Mouse (Mus musculus) retina, postnatal 7 days (tissue): ENCODE measurements around the gene Foxa2.

ENCODE experiments used
- DNase-seq: peaks from one replicate; pipeline ENCODE4 v3.0.0-alpha.2; 2012; ENCODE audit warnings: low read depth, low spot score

The Foxa2 gene

GRCm38 (mm10) chr2:148004554-148005521 is 41.9 kb downstream of the Foxa2 start:
- no peak for DNase-seq

- DNase-seq, result no peak
These were observed 43.3 kb downstream of the Foxa2 start for GRCm38 (mm10) chr2:148003511-148003910.

- DNase-seq, result no peak
These were observed 48.4 kb downstream of the Foxa2 start for GRCm38 (mm10) chr2:147998206-147998966.

- DNase-seq, result no peak
These were observed 50.0 kb downstream of the Foxa2 start for GRCm38 (mm10) chr2:147996781-147997180.

GRCm38 (mm10) chr2:147993821-147994220 is 52.9 kb downstream of the Foxa2 start:
- DNase-seq, result no peak

GRCm38 (mm10) chr2:147992935-147993679 is 53.7 kb downstream of the Foxa2 start:
- DNase-seq, result no peak
